Comparison of ENCODE assay signal across 11 mouse cellular contexts in genomic region chr7:139915646-139916257, GRCm38 (mm10). TPM values are rescaled to one million over a fixed set of nuclear protein-coding genes. Genes with fewer than 3 reads are reported as not detected.
DNase-seq lines count a peak whose midpoint lies in the region; ATAC-seq and TF ChIP-seq lines count a peak whose summit lies in the region.
"Had no signal": no experiment of that assay in that cellular context is flagged by ENCODE, and none has a peak within 500 bp of the region (broad histone marks: within the 10 kb centered on the region; RNA-seq: fewer than 3 reads in every experiment).

No protein-coding gene starts in this region.

- no peak for DNase-seq in heart, postnatal 25 days (ENCODE audit: low spot score)
- no peak for DNase-seq in forebrain, embryonic 14.5 days (ENCODE audit: low spot score)
- no peak for DNase-seq in B cell, adult 2 months
- no peak for DNase-seq in left cerebral cortex, postnatal 25 days (ENCODE audit: low spot score in 2 of 2)
- DNase-seq in natural killer cell, adult 2 months (ENCODE audit: low spot score in 2 of 2) = no peak

- no peak for TF ChIP-seq CTCF in E14TG2a.4 (conservative IDR thresholded peaks at IDR 0.05; ENCODE audit: low read length)

- H3K27ac ChIP-seq in heart, embryonic 13.5 days (replicated peaks) = no peak overlapping the region
- H3K27ac ChIP-seq in forebrain, embryonic 14.5 days (ENCODE audit: low read depth, low read length) = no peak overlapping the region
- H3K27ac ChIP-seq in midbrain, embryonic 12.5 days (replicated peaks) = no peak overlapping the region

- peaks cover 97% of the 10 kb centered on the region for H3K27me3 ChIP-seq in heart, embryonic 13.5 days (replicated peaks)
- H3K27me3 ChIP-seq in E14TG2a.4 (ENCODE audit: insufficient read depth, low read length) = peaks cover 54% of the 10 kb centered on the region
- peaks cover 26% of the 10 kb centered on the region for H3K27me3 ChIP-seq in forebrain, embryonic 14.5 days (replicated peaks; ENCODE audit: control insufficient read depth, insufficient read depth, low read length)
- peaks cover 74% of the 10 kb centered on the region for H3K27me3 ChIP-seq in midbrain, embryonic 12.5 days

- intact Hi-C loops in heart, postnatal 25 days (cut with DNase I) = no loop called here
- intact Hi-C loops in left cerebral cortex, postnatal 25 days (cut with DNase I) = no loop called here

- H3K9ac ChIP-seq in heart, embryonic 13.5 days = no peak overlapping the region
- no peak overlapping the region for H3K9ac ChIP-seq in forebrain, embryonic 14.5 days (ENCODE audit: low read length)
- no peak overlapping the region for H3K9ac ChIP-seq in midbrain, embryonic 12.5 days (replicated peaks)

- no peaks in the 10 kb centered on the region for H3K9me3 ChIP-seq in heart, embryonic 13.5 days
- no peaks in the 10 kb centered on the region for H3K9me3 ChIP-seq in E14TG2a.4 (ENCODE audit: low read length)
- no peaks in the 10 kb centered on the region for H3K9me3 ChIP-seq in forebrain, embryonic 14.5 days (replicated peaks; ENCODE audit: control insufficient read depth, low read length)
- no peaks in the 10 kb centered on the region for H3K9me3 ChIP-seq in midbrain, embryonic 12.5 days

- H3K4me2 ChIP-seq in heart, embryonic 13.5 days = peak overlapping the region; percentile 15; the same call in 1 of the 2 replicates
- H3K4me2 ChIP-seq in forebrain, embryonic 14.5 days (ENCODE audit: low read length) = 0 out of 2 replicates have a peak overlapping the region, but pooled peaks have one; percentile 3
- H3K4me2 ChIP-seq in midbrain, embryonic 12.5 days (replicated peaks) = 0 out of 2 replicates have a peak overlapping the region, but pooled peaks have one; percentile 17

- no peak overlapping the region for H3K4me3 ChIP-seq in heart, embryonic 13.5 days
- H3K4me3 ChIP-seq in E14TG2a.4 (replicated peaks; ENCODE audit: low read length) = peak overlapping the region; percentile 75
- no peak overlapping the region for H3K4me3 ChIP-seq in forebrain, embryonic 14.5 days (ENCODE audit: low read depth, low read length)
- H3K4me3 ChIP-seq in midbrain, embryonic 12.5 days = no peak overlapping the region

- no peaks in the 10 kb centered on the region for H3K36me3 ChIP-seq in heart, embryonic 13.5 days
- H3K36me3 ChIP-seq in E14TG2a.4 (ENCODE audit: insufficient read depth, low read length) = 0 out of 2 replicates have a peak, but pooled peaks cover 6% of the 10 kb centered on the region
- no peaks in the 10 kb centered on the region for H3K36me3 ChIP-seq in forebrain, embryonic 14.5 days (ENCODE audit: control insufficient read depth, insufficient read depth, low read length)
- H3K36me3 ChIP-seq in midbrain, embryonic 12.5 days = no peaks in the 10 kb centered on the region

- WGBS in heart, embryonic 13.5 days = 5% methylated on average over 14 of the region's 14 CpGs
- WGBS in forebrain, embryonic 14.5 days = 6% methylated on average over 14 of the region's 14 CpGs
- WGBS in midbrain, embryonic 12.5 days = 5% methylated on average over 14 of the region's 14 CpGs

- H3K4me1 ChIP-seq in heart, embryonic 13.5 days = 0 out of 2 replicates have a peak, but pooled peaks cover 13% of the 10 kb centered on the region
- H3K4me1 ChIP-seq in E14TG2a.4 (replicated peaks; ENCODE audit: low read depth, low read length) = peaks cover 35% of the 10 kb centered on the region
- no peaks in the 10 kb centered on the region for H3K4me1 ChIP-seq in forebrain, embryonic 14.5 days (ENCODE audit: control insufficient read depth, insufficient read depth, low read length)
- H3K4me1 ChIP-seq in midbrain, embryonic 12.5 days = peaks cover 7% of the 10 kb centered on the region

- no peak for ATAC-seq in heart, embryonic 13.5 days (ENCODE audit: extremely low read depth, insufficient number of reproducible peaks, low FRiP score, low TSS enrichment)
- no peak for ATAC-seq in forebrain, embryonic 14.5 days
- ATAC-seq in midbrain, embryonic 12.5 days (ENCODE audit: low FRiP score, low read depth) = no peak
- ATAC-seq: lung, postnatal 0 days had no signal

RNA-seq across cellular contexts. Expression of gene Kndc1, which starts 21.3 kb away (rescaled TPM):
- polyA plus RNA-seq in heart, embryonic 13.5 days (2015; fragmentation: Nextera tagmentation; extraction: Ambion mirVana) = 0.04 and 0.11 TPM in 2 replicates
- not detected for total RNA-seq in heart, postnatal 25 days (2021)
- polyA plus RNA-seq in forebrain, embryonic 14.5 days (2014; fragmentation: Nextera tagmentation; extraction: Ambion mirVana) = 7.0 and 8.7 TPM in 2 replicates
- 1.2 and 1.5 TPM in 2 replicates for polyA plus RNA-seq in midbrain, embryonic 12.5 days (2016; fragmentation: Nextera tagmentation; extraction: Ambion mirVana)
- total RNA-seq in left cerebral cortex, postnatal 25 days (2021) = 10 to 100 TPM; 54.4 to 58.6 TPM

RNA-seq across cellular contexts. Expression of gene Utf1, which starts 27.8 kb away (rescaled TPM):
- not detected in 2 replicates for polyA plus RNA-seq in heart, embryonic 13.5 days (2015; fragmentation: Nextera tagmentation; extraction: Ambion mirVana)
- total RNA-seq in heart, postnatal 25 days (2021) = not detected
- not detected in 2 replicates for polyA plus RNA-seq in forebrain, embryonic 14.5 days (2014; fragmentation: Nextera tagmentation; extraction: Ambion mirVana)
- not detected in 2 replicates for polyA plus RNA-seq in midbrain, embryonic 12.5 days (2016; fragmentation: Nextera tagmentation; extraction: Ambion mirVana)
- total RNA-seq in left cerebral cortex, postnatal 25 days (2021) = not detected
- total RNA-seq: layer of hippocampus, postnatal 25 days had no signal
- polyA plus RNA-seq: heart, embryonic 14.5 days; lung, postnatal 0 days had no signal
